Mouse (Mus musculus) thymus, adult 2 months (tissue): ENCODE data around the gene Dusp10.

ENCODE experiments used
- CTCF ChIP-seq: fragments of 200-500 bp; IDR thresholded peaks from 2 replicates; pipeline ENCODE4 v1.5.1; 2012; ENCODE audit warnings: mild to moderate bottlenecking, control low read depth, low read length, moderate library complexity, borderline replicate concordance; ENCODE audit not compliant: control insufficient read depth, poor library complexity, insufficient read depth; ENCODE audit errors: extremely low read depth
- POLR2A ChIP-seq: fragments of 200-500 bp; IDR thresholded peaks from 2 replicates; pipeline ENCODE4 v1.6.1; 2012; ENCODE audit warnings: mild to moderate bottlenecking, low read length, control low read depth, moderate library complexity; ENCODE audit not compliant: control insufficient read depth, poor library complexity, insufficient read depth; ENCODE audit errors: extremely low read depth

DNA sequence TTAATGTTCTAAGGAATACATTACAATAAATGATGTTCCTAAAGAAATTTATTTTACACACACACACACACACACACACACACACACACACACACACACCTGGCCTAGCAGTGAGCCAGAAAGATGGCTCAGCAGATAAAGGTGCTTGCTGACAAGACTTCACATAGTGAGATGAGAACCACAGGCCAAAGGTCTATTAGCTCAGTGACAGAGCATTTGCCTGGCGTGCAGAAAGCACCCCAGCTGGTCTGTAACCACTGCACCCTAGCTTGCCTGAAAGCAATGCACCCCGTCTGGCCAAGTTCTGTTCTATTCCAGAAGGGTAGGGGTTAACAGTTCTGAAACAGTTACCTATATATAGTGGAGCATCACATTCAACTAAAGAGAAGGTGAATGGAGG, 15.9 kb upstream of the Dusp10 start:
- no peak for TF ChIP-seq CTCF
- TF ChIP-seq POLR2A: no peak
